Mouse (Mus musculus) stomach, postnatal 0 days (tissue): ENCODE measurements around the gene Padi1.

Source experiments
- CTCF ChIP-seq: IDR thresholded peaks from 2 replicates; pipeline ENCODE4 v1.5.1; 2016; ENCODE audit warnings: antibody characterized with exemption, low read depth, mild to moderate bottlenecking, moderate library complexity
- EP300 ChIP-seq: optimal IDR thresholded peaks from 2 replicates; pipeline ENCODE3; 2016; ENCODE audit warnings: antibody characterized with exemption

- TF ChIP-seq EP300 (no peak), CTCF (no peak)
Observed at GRCm38 (mm10) chr4:140787414-140787813, 58.2 kb downstream of the Padi1 start.
